Mouse (Mus musculus): Measurements from ENCODE around the gene Hoxd12.

Hoxd12 gene

DNA sequence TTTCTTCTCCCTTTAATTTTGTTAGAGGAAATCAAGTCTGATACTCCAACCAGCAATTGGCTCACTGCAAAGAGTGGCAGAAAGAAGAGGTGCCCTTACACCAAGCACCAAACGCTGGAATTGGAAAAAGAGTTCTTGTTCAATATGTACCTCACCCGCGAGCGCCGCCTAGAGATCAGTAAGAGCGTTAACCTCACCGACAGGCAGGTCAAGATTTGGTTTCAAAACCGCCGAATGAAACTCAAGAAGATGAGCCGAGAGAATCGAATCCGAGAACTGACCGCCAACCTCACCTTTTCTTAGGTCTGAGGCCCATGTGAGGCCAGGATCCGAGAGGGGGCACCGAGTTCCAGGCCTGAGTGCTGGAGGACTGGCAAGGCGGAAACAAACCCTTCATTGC, 19.3 kb downstream of the Hoxd12 start:
- DNase-seq (ENCODE audit: low read depth in 2 of 2, low spot score in 2 of 2) = no peak

GRCm38 (mm10) chr2:74695383-74695782, 20.6 kb downstream of the Hoxd12 start:
- no peak for DNase-seq (ENCODE audit: low read depth in 2 of 2, low spot score in 2 of 2)

GRCm38 (mm10) chr2:74695813-74696430, 21.1 kb downstream of the Hoxd12 start:
- DNase-seq (ENCODE audit: low read depth in 2 of 2, low spot score in 2 of 2) = no peak

DNA sequence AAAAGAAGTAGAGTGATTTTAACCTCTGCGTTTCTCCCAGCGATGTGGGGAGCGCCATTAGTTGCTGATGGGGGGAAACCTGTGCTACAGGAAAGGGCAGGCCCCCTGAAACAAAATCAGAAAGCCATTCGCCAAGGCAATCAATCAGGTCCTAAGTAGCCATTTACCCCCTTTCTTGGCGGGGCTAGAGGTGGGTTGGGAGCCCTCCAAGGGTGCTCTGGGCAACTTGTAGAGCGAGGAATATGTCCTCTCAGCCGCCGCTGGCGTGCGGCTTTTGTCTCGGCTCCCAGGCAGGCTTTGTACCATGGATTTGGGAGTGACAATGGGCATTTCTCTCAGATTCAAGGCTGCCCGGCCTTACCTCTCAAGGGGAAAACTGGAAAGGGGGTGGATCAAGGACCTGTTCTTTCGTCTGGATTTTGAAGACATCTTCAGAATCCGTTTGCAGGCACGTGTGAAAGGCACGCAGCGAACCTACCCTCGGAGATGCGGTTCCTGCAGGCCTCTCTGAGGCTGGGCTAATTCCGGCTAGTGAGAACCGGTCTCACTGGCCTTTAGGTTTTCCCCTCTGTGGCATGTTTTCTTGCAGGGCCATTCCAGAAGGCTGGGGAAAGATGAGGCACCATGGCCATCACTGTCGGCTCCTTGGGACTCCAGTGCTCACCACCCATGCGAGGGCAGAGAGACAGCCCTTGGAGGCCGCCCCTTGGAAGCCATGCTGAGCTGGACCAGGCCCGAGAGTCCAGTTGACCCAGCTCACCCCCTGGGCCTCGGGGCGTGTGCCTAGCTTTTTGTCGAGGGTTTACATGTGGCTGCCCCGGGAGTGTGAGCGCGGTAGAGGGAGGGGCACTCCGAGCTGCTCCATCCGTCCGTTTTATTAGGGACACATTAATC, 21.9 kb downstream of the Hoxd12 start:
- no peak for DNase-seq (ENCODE audit: low read depth in 2 of 2, low spot score in 2 of 2)

- no peak for DNase-seq (ENCODE audit: low read depth in 2 of 2, low spot score in 2 of 2)
Observed at GRCm38 (mm10) chr2:74697567-74698121, 22.8 kb downstream of the Hoxd12 start, which contains the start of gene Hoxd9. Hoxd9 (plus strand) TSS chr2:74697727.

GRCm38 (mm10) chr2:74698201-74699052, 23.6 kb downstream of the Hoxd12 start:
- DNase-seq (ENCODE audit: low read depth in 2 of 2, low spot score in 2 of 2) = no peak

- DNase-seq (ENCODE audit: low read depth in 2 of 2, low spot score in 2 of 2) = no peak
Observed at GRCm38 (mm10) chr2:74699053-74699430, 24.2 kb downstream of the Hoxd12 start.

DNA sequence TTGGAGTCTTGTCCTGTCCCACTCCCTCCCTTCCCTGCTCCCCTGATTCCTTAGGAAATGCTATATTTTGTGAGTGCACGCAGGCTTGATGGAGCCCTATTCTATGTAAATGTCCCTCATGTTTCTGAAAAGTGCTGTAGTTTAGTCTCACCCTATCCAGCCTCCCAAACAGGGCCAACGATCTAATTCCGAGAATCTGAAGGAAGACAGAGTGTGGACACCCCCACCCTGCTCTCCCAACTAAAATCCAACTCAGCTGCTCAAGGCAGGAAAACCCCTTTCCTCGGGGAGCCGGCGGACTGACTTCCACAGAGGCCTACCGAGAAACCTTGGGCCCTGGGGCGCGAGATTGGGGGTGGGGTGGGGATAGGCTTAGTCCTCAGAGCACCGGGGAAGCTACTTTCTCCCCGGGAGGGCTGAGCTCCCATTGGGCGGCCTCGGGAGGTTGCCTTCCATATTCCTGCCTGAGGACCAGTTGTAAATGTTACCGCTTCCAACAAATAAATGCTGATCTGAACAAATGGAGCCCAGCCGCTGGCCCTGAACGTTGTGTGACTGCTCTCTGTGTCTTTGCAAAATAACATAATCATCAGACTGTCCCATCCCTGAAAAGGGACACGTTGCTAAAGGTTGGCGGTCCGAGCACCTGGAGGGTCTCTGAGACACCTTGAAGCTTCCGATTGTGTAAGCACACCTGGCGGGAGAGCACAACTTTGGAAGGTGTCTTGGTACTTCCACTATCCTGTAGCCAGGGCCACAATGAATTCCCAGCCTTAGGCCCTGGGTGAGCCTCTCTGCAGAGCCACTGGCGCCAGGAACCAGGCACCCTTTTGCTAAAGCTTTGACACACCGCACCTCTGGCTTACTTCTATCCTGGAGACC, 25.1 kb downstream of the Hoxd12 start:
- DNase-seq (ENCODE audit: low read depth in 2 of 2, low spot score in 2 of 2) = no peak

DNA sequence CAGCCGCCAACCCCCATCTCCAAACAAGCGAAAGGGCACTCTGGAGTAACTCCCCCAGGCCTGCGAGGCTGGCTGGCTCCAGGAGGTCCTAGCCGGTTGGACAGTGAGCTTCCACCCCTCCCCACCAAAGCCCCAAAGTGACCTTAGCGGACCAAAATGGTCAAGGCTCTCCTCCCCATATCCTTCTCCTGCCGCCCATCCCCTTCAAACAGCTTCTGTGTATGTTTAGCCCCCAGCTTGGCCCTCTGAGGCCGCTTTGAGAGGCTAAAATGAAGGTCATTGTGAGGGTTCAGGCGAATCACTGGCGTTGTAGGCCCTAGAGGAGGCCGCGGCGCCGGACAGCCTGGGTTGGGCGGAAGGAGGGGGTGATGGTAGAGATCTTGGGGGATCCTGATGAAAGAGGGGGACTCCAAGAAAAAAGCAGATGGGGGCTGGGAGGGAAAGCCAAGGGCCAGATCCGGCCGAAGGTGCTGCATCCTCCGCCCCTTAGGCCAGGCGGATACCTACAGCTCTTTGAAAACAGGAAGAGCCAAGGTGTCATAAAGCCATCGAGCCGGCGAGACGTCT, 25.8 kb downstream of the Hoxd12 start:
- no peak for DNase-seq (ENCODE audit: low read depth in 2 of 2, low spot score in 2 of 2)

DNA sequence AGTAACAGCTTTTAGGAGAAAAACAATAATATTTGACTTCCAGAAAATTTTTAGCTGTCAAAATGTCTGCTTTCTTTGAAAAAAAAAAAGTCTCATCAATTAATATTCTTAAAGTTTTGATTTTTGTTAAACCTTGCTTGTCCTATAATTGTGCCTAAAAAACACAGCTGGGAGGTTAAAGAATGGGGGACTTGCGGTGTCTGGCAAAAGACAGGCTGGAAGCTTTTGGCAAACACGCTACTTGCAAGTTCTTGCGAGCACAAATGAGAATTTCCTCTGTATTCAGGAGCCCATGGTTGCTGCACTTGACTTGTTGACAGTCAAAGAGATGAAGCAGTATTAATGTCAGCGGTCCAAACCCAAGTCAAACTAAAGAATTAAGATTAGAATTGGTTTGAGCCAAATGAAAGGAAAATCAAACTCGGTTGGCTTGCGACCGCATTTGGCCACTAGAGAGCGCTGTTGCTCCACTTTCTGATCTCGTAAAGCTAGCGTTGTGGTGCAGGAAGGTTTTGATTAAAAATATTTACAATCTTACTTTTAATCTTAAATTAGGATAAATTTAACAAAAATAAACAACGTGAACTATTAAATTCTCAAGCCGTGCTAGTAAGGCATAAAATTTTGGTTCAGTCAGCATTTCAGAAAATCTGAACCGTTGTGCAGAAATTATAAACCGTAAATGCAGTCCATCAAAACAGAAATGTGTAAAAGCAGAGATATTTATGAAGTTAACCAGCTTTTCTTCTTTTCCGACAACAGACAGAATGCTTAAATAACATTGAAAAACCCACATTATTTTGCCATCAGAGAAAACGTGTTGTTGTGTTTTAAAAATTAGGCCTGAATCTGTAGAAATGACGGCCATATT, 27.4 kb downstream of the Hoxd12 start:
- DNase-seq (ENCODE audit: low read depth in 2 of 2, low spot score in 2 of 2) = peak; percentile 52 to 67

DNA sequence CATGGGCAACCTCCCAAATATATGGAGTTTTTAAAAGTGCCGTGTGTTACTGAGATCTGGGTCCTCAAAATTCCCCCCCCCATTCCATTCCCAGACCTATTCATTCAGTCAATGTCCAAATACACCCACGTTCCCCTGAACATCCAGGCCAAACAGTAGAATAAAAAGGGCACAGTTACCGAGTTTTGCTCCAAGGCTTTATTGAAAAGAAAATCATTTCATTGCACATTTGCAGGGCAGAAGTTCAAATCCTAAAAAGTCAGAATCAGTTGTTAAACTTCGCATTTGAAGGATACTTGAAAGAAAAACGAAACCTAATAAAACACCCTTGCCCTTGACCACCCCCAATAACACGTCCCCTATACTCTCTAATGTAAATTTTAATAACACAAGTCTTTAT, 28.0 kb downstream of the Hoxd12 start:
- DNase-seq (ENCODE audit: low read depth in 2 of 2, low spot score in 2 of 2) = no peak

DNA sequence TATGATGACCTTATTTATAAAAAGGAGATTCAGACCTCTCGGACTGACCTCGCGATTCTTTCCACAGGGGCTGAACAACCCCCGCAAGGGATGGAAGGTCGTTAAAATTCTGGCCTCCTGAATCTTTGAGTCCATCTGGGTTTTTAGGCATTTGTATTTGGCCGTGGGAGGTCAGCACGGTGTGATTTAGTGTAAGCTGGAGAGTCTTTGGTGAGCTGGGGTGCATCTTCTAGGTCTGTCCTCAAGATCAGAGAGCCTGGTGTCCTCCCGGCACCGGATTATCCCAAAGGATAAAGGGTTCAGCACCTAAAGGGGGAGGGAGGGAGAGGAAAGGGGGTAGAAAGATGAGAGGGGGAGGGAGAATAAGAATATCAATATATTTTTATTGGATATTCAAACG, 28.5 kb downstream of the Hoxd12 start:
- DNase-seq (ENCODE audit: low read depth in 2 of 2, low spot score in 2 of 2) = no peak

GRCm38 (mm10) chr2:74703720-74704392, 29.0 kb downstream of the Hoxd12 start:
- DNase-seq (ENCODE audit: low read depth in 2 of 2, low spot score in 2 of 2) = no peak

DNA sequence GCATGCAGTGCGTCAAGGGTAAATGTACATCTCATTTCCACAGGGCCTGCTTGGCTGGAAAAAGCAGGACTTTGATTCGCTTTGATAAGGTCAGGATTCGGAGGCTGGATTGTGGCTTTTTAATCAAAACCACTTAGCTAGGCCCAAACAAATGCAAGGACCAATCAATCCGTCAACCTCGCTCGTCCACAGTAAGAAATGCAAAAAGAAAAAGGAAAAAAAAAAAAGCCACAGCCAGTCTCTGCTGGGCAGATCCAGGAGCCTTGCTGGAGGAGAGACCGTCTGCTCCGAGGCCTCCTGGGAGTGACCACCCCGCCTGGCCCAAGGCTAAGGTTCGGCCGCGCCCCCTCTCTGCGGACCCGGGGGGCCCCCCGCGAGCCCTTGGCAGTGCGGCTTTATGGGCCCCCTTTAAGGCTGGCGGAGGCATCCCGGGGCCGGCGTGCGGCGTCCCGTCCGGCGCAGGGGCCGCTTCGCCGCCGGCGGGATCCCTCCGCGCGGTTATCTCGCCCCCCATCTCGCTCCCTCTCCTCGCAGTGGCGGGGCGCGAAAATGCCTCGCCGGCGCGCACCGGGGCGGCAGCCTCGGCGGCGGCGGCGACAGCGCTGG, 29.7 kb downstream of the Hoxd12 start, which contains the start of gene Hoxd8:
Hoxd8 (plus strand) TSS at position 223 of the 606 bp plus-strand sequence.
- DNase-seq (ENCODE audit: low read depth in 2 of 2, low spot score in 2 of 2) = no peak

DNA sequence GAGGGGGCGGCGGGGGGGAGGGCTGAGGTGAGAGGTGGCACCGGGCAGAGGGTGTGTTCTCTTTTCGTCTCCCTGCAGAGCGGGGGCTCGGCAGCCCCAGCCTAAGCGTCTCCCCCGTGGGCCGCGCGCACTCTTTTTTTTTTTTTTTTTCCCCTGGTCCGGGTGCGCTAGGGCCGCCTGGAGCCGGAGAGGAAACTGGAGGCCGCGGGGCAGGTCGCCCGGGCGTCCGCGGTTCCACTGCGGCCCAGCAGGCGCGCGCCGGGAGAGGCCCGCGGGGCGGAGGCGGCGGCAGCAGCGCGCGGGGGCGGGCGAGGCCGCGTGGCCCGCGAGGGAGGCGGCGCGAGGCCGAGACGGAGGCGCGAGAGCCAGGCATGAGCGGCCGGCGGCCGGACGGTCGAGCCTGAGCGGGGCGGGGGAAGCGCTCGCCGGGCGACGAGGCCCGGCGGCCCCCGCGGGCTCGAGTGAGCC, 30.2 kb downstream of the Hoxd12 start:
- no peak for DNase-seq (ENCODE audit: low read depth in 2 of 2, low spot score in 2 of 2)

GRCm38 (mm10) chr2:74705467-74706089, 30.8 kb downstream of the Hoxd12 start:
- DNase-seq (ENCODE audit: low read depth in 2 of 2, low spot score in 2 of 2) = no peak

- no peak for DNase-seq (ENCODE audit: low read depth in 2 of 2, low spot score in 2 of 2)
Observed at GRCm38 (mm10) chr2:74706393-74706960, 31.7 kb downstream of the Hoxd12 start.
